Mouse (Mus musculus): ENCODE measurements around the gene Bsnd. TPM values are rescaled to one million over a fixed set of nuclear protein-coding genes. Genes with fewer than 3 reads are reported as not detected.

Gene Bsnd
- total RNA-seq (2023), result not detected

GRCm38 (mm10) chr4:106492116-106492515 lies at the start of gene Bsnd:
Gene Bsnd, minus strand, starts transcription at chr4:106492283.

Other genes starting within 250 kb of the Bsnd start
- 90.3 TPM for gene Usp24, start 176.1 kb downstream of the Bsnd start, total RNA-seq (2023)
- gene Pcsk9, start 28.0 kb downstream of the Bsnd start, total RNA-seq (2023), result not detected
- gene Dhcr24, start 68.8 kb upstream of the Bsnd start, total RNA-seq (2023), result 23.4 TPM
- gene Lexm, start 125.0 kb upstream of the Bsnd start, total RNA-seq (2023), result not detected
- not detected for gene Ttc22, start 130.1 kb upstream of the Bsnd start, total RNA-seq (2023)
- 6.8 TPM for gene Pars2, start 158.8 kb upstream of the Bsnd start, total RNA-seq (2023)
- 38.4 TPM for gene Ttc4, start 186.7 kb upstream of the Bsnd start, total RNA-seq (2023)
- not detected for gene Mroh7, start 238.6 kb upstream of the Bsnd start, total RNA-seq (2023)
- not detected for gene Fam151a, start 241.6 kb upstream of the Bsnd start, total RNA-seq (2023)

All from CD4-positive naive resting alpha-beta T cell, adult 57 days (primary cell).